Mouse (Mus musculus) olfactory bulb, adult 2 months (tissue): ENCODE data around the gene Plcb2.

Source experiments
- CTCF ChIP-seq: fragments of 200-500 bp; IDR thresholded peaks from 2 replicates; pipeline ENCODE4 v1.5.1; 2012; ENCODE audit warnings: low read depth, mild to moderate bottlenecking, low read length, moderate library complexity; ENCODE audit not compliant: insufficient read depth
- POLR2A ChIP-seq: fragments of 200-500 bp; IDR thresholded peaks from 2 replicates; pipeline ENCODE4 v1.6.1; 2012; ENCODE audit warnings: mild to moderate bottlenecking, low read depth, low read length, moderate library complexity; ENCODE audit not compliant: insufficient read depth

- TF ChIP-seq CTCF (no peak), POLR2A (no peak)
Measured at GRCm38 (mm10) chr2:118726873-118727272, 1.4 kb downstream of the Plcb2 start.
